Mouse (Mus musculus): ENCODE data around the gene Eif3d. TPM values are rescaled to one million over a fixed set of nuclear protein-coding genes. Genes with fewer than 3 reads are reported as not detected.
A peak's percentile ranks its signal among the peaks of the same experiment; 100 is the strongest.

Eif3d gene
- polyA plus RNA-seq, 1 experiment from 2014 or later = 175 TPM

GRCm38 (mm10) chr15:77949061-77949460 is 21.6 kb downstream of the Eif3d start:
- WGBS = 86% methylated on average over 7 of the region's 7 CpGs
- Histone ChIP-seq H3K4me2 (no peak overlapping the region), H3K9ac (no peak overlapping the region), H3K4me1 (replicated peaks) (peaks cover 5% of the 10 kb centered on the region; the same call in 1 of the 2 replicates), H3K27ac (replicated peaks) (no peak overlapping the region), H3K27me3 (no peaks in the 10 kb centered on the region), H3K9me3 (no peaks in the 10 kb centered on the region), H3K36me3 (peaks cover 71% of the 10 kb centered on the region), H3K4me3 (no peak overlapping the region)
- no peak for ATAC-seq (ENCODE audit: low read depth)

- Histone ChIP-seq H3K27ac (replicated peaks) (no peak overlapping the region), H3K9ac (no peak overlapping the region), H3K36me3 (peaks cover 84% of the 10 kb centered on the region), H3K9me3 (no peaks in the 10 kb centered on the region), H3K27me3 (no peaks in the 10 kb centered on the region), H3K4me1 (replicated peaks) (no peaks in the 10 kb centered on the region), H3K4me2 (no peak overlapping the region), H3K4me3 (no peak overlapping the region)
- ATAC-seq (ENCODE audit: low read depth) = no peak
- WGBS = 90% methylated on average over 4 of the region's 4 CpGs
Measured at GRCm38 (mm10) chr15:77945711-77946110, 24.9 kb downstream of the Eif3d start.

- no peaks in the 10 kb centered on the region for H3K9me3 ChIP-seq
- no peak overlapping the region for H3K9ac ChIP-seq
- no peak for ATAC-seq (ENCODE audit: low read depth)
- no peak overlapping the region for H3K4me3 ChIP-seq
- no peak overlapping the region for H3K4me2 ChIP-seq
- peaks cover 49% of the 10 kb centered on the region for H3K36me3 ChIP-seq
- H3K27ac ChIP-seq (replicated peaks) = no peak overlapping the region
- H3K27me3 ChIP-seq = no peaks in the 10 kb centered on the region
- 84% methylated on average over 3 of the region's 3 CpGs for WGBS
- no peaks in the 10 kb centered on the region for H3K4me1 ChIP-seq (replicated peaks)
Measured at GRCm38 (mm10) chr15:77941563-77941962, 29.1 kb downstream of the Eif3d start.

DNA sequence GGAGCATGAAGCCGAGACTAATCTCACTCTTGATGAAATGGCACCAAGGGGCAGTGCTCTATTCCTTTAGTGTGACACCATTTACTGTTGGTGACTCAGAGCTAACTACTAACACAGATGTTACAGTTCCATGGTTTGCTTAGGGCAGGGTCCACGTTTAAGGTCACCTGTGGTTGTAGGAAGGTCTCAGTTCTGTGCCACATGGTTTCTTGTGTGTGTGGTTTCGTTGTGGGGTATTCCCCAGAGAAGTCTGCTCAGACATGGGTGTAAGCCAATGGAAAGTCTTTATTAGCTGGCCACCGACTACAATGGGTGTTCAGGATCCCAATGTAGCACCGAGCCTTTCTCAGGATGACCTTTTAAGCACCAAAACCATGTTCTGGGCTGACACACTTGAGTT is 32.1 kb downstream of the Eif3d start:
- ATAC-seq (ENCODE audit: low read depth) = no peak
- peaks cover 23% of the 10 kb centered on the region for H3K36me3 ChIP-seq
- H3K27ac ChIP-seq (replicated peaks) = no peak overlapping the region
- 80% methylated on average over 5 of the region's 5 CpGs for WGBS
- no peak overlapping the region for H3K9ac ChIP-seq
- no peak overlapping the region for H3K4me2 ChIP-seq
- no peak overlapping the region for H3K4me3 ChIP-seq
- H3K27me3 ChIP-seq = no peaks in the 10 kb centered on the region
- peaks cover 9% of the 10 kb centered on the region for H3K4me1 ChIP-seq (replicated peaks)
- H3K9me3 ChIP-seq = no peaks in the 10 kb centered on the region

- no peak for ATAC-seq (ENCODE audit: low read depth)
Measured at GRCm38 (mm10) chr15:77935673-77936375, 34.8 kb downstream of the Eif3d start.

DNA sequence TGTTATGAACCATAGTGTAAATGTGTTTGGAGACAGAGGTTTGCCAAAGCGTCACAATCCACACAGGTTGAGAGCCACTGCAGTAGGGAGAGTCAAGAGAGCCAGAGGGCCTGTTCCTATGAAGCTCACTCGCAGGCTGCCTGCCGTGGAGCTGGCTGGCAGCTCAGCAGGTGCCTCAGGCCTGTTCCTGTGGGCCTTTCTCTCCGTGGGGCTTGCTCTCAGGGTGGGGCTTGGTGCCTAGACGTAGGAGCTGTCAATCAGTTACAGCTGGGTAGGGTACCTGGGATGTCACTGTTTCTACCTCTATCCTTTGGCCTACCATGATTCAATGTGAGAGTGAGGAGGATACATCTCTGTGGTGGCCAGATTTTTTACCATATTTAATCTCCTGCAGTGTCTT is 35.6 kb downstream of the Eif3d start:
- no peaks in the 10 kb centered on the region for H3K36me3 ChIP-seq

More at GRCm38 (mm10) chr15:77935673-77936375, 34.8 kb downstream of the Eif3d start:
- Histone ChIP-seq H3K9me3 (no peaks in the 10 kb centered on the region), H3K27me3 (no peaks in the 10 kb centered on the region), H3K36me3 (no peaks in the 10 kb centered on the region), H3K4me2 (no peak overlapping the region), H3K9ac (no peak overlapping the region), H3K4me1 (replicated peaks) (peaks cover 12% of the 10 kb centered on the region), H3K27ac (replicated peaks) (no peak overlapping the region), H3K4me3 (no peak overlapping the region)
- WGBS = 73% methylated on average over 14 of the region's 14 CpGs

GRCm38 (mm10) chr15:77934326-77934725 is 36.3 kb downstream of the Eif3d start:
- peak overlapping the region; percentile 37; the same call in 1 of the 2 replicates for H3K4me2 ChIP-seq

More for the DNA sequence above, 35.6 kb downstream of the Eif3d start:
- no peaks in the 10 kb centered on the region for H3K9me3 ChIP-seq
- ATAC-seq (ENCODE audit: low read depth) = no peak
- H3K4me2 ChIP-seq = no peak overlapping the region
- H3K27ac ChIP-seq (replicated peaks) = no peak overlapping the region
- no peak overlapping the region for H3K9ac ChIP-seq
- 69% methylated on average over 5 of the region's 5 CpGs for WGBS
- no peaks in the 10 kb centered on the region for H3K27me3 ChIP-seq
- H3K4me3 ChIP-seq = no peak overlapping the region
- peaks cover 14% of the 10 kb centered on the region for H3K4me1 ChIP-seq (replicated peaks)

DNA sequence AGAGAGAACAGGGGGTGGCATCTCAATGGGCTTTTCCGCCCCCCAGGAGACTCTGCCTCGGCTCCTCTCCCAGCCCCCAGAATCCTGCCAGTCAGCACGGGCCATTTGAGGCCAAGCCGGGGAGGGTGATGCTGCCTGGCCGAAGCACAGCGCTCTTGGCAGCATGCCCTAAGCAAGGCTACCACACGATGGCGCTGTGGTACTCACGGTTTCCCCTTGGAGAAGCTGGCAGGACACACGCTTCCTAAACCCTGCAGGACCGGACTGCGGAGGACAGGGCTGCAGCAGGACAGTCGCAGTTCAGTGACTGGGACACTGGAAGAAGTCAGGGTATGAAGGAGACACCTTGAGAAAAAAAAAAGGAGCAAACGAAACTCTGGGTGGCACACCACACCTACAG is 36.8 kb downstream of the Eif3d start:
- WGBS = under 1% methylated on average over 14 of the region's 14 CpGs
- Histone ChIP-seq H3K27me3 (no peaks in the 10 kb centered on the region), H3K4me2 (peak overlapping the region; percentile 37), H3K27ac (replicated peaks) (0 out of 2 replicates have a peak overlapping the region, but pooled peaks have one; percentile 33), H3K9ac (peak overlapping the region; percentile 55), H3K4me3 (0 out of 2 replicates have a peak overlapping the region, but pooled peaks have one; percentile 3), H3K4me1 (replicated peaks) (peaks cover 22% of the 10 kb centered on the region), H3K9me3 (no peaks in the 10 kb centered on the region), H3K36me3 (no peaks in the 10 kb centered on the region)
- ATAC-seq (ENCODE audit: low read depth) = 0 out of 2 replicates have a peak, but pooled peaks have one; percentile 36

More at GRCm38 (mm10) chr15:77934326-77934725, 36.3 kb downstream of the Eif3d start:
- 79% methylated on average over 11 of the region's 11 CpGs for WGBS
- no peak for ATAC-seq (ENCODE audit: low read depth)
- Histone ChIP-seq H3K4me1 (replicated peaks) (peaks cover 21% of the 10 kb centered on the region), H3K27ac (replicated peaks) (no peak overlapping the region), H3K36me3 (no peaks in the 10 kb centered on the region), H3K4me3 (no peak overlapping the region), H3K9ac (0 out of 2 replicates have a peak overlapping the region, but pooled peaks have one; percentile 55), H3K9me3 (no peaks in the 10 kb centered on the region), H3K27me3 (no peaks in the 10 kb centered on the region)

GRCm38 (mm10) chr15:77933222-77933621 is 37.4 kb downstream of the Eif3d start:
- Histone ChIP-seq H3K4me3 (no peak overlapping the region), H3K9ac (no peak overlapping the region), H3K9me3 (no peaks in the 10 kb centered on the region), H3K4me1 (replicated peaks) (peaks cover 24% of the 10 kb centered on the region), H3K4me2 (no peak overlapping the region), H3K27ac (replicated peaks) (0 out of 2 replicates have a peak overlapping the region, but pooled peaks have one; percentile 33), H3K36me3 (no peaks in the 10 kb centered on the region), H3K27me3 (no peaks in the 10 kb centered on the region)
- ATAC-seq (ENCODE audit: low read depth) = no peak
- 80% methylated on average over 3 of the region's 3 CpGs for WGBS

- no peak overlapping the region for H3K4me2 ChIP-seq
- WGBS = 73% methylated on average over 6 of the region's 6 CpGs
- no peak overlapping the region for H3K4me3 ChIP-seq
- peaks cover 37% of the 10 kb centered on the region for H3K4me1 ChIP-seq (replicated peaks)
- H3K27me3 ChIP-seq = no peaks in the 10 kb centered on the region
- peaks cover 9% of the 10 kb centered on the region for H3K36me3 ChIP-seq
- no peak overlapping the region for H3K27ac ChIP-seq (replicated peaks)
- no peaks in the 10 kb centered on the region for H3K9me3 ChIP-seq
- ATAC-seq (ENCODE audit: low read depth) = no peak
- no peak overlapping the region for H3K9ac ChIP-seq
Measured at GRCm38 (mm10) chr15:77931689-77932016, 39.0 kb downstream of the Eif3d start.

DNA sequence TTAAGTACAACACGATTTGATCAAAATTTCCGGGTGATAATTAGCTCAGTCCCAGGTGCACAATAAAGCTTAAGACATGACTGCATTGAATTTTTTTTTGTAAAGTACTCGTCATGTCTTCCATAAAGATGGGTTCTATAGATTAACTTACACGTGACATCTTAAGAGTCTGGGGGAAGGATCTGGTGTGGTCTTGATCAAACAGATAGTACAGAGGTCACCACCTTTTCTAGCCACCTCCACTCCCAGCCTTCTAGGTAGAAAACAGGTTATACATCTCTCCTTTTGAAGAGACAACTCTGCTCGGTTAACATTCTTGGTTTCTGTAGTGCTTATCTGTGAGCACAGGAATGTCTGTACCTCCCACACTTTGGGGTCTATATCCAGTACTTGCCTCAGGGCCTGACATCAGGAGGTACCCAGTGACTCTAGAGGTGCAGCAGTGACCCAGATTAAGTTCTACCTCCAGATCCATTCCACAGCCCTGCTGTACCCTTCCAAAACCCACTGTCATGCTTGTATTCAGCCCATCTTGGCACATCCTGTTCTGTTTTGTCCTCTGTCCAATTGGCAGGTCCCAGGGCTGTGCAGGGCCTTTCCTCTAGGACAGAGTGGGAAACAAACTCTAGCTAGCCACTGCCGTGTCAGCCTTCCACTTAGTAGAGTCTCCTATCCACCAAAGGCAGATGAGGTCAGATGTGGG is 39.5 kb downstream of the Eif3d start:
- H3K27ac ChIP-seq (replicated peaks) = no peak overlapping the region
- peaks cover 37% of the 10 kb centered on the region for H3K4me1 ChIP-seq (replicated peaks)
- H3K9ac ChIP-seq = no peak overlapping the region

DNA sequence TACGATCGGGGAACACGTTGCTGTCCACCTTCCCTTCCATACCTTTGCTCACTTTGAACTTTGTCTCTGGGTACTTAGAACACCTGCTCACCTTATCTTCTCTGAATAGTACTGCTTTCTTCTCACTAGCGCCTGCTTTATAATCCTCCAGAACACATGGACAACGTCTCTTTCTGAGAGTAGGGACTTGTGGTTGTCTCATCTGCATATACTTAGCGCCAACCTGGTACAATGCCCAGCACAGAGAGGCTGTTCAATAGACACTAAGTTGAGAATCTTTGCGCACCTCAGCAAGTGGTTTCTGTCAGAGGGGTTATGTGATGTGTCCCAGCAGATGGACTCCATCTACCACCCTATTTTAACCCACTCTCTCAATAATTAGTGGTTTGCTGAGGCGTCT is 40.8 kb downstream of the Eif3d start:
- Histone ChIP-seq H3K27ac (replicated peaks) (no peak overlapping the region), H3K9ac (peak overlapping the region; percentile 75; the same call in 1 of the 2 replicates), H3K9me3 (no peaks in the 10 kb centered on the region), H3K4me1 (replicated peaks) (peaks cover 37% of the 10 kb centered on the region), H3K27me3 (no peaks in the 10 kb centered on the region), H3K4me2 (peak overlapping the region; percentile 84), H3K36me3 (peaks cover 26% of the 10 kb centered on the region), H3K4me3 (peak overlapping the region; percentile 82)
- 58% methylated on average over 8 of the region's 8 CpGs for WGBS
- ATAC-seq (ENCODE audit: low read depth) = no peak

More for the DNA sequence above, 39.5 kb downstream of the Eif3d start:
- H3K4me3 ChIP-seq = no peak overlapping the region
- no peaks in the 10 kb centered on the region for H3K27me3 ChIP-seq
- ATAC-seq (ENCODE audit: low read depth) = no peak
- no peaks in the 10 kb centered on the region for H3K9me3 ChIP-seq
- 85% methylated on average over 6 of the region's 6 CpGs for WGBS
- H3K36me3 ChIP-seq = peaks cover 14% of the 10 kb centered on the region
- no peak overlapping the region for H3K4me2 ChIP-seq
